22 mouse cellular contexts compared by ENCODE assay signal in genomic region chr5:145008878-145009659, GRCm38 (mm10). TPM values are rescaled to one million over a fixed set of nuclear protein-coding genes. Genes with fewer than 3 reads are reported as not detected.
"Had no signal": no experiment of that assay in that cellular context is flagged by ENCODE, and none has a peak within 500 bp of the region (broad histone marks: within the 10 kb centered on the region; RNA-seq: fewer than 3 reads in every experiment).

No protein-coding gene starts in this region.

- H3K9ac ChIP-seq: lung, embryonic 14.5 days; midbrain, embryonic 12.5 days; neural tube, embryonic 13.5 days; stomach, embryonic 15.5 days had no signal

- ATAC-seq: midbrain, embryonic 16.5 days had no signal

- H3K4me1 ChIP-seq: midbrain, embryonic 10.5 days; midbrain, embryonic 12.5 days; neural tube, embryonic 13.5 days; stomach, embryonic 15.5 days had no signal

- H3K27me3 ChIP-seq: midbrain, embryonic 12.5 days; neural tube, embryonic 13.5 days; stomach, embryonic 15.5 days had no signal

- H3K9me3 ChIP-seq: midbrain, embryonic 10.5 days; midbrain, embryonic 12.5 days; neural tube, embryonic 13.5 days; stomach, embryonic 15.5 days had no signal

- H3K4me2 ChIP-seq: lung, embryonic 14.5 days; midbrain, embryonic 12.5 days; neural tube, embryonic 13.5 days; stomach, embryonic 15.5 days had no signal

- H3K4me3 ChIP-seq: midbrain, embryonic 10.5 days; midbrain, embryonic 12.5 days; myocyte; neural tube, embryonic 13.5 days; stomach, embryonic 15.5 days had no signal

- H3K27ac ChIP-seq: midbrain, embryonic 10.5 days; midbrain, embryonic 12.5 days; neural tube, embryonic 13.5 days; stomach, embryonic 15.5 days had no signal

- H3K36me3 ChIP-seq: midbrain, embryonic 10.5 days; midbrain, embryonic 12.5 days; neural tube, embryonic 13.5 days; stomach, embryonic 15.5 days had no signal

- DNase-seq: lung, adult 18-20 months; lung, embryonic 14.5 days; lung, postnatal 10 days; lung, postnatal 4 days; midbrain, embryonic 14.5 days; right cerebral cortex, postnatal 14 days; thymus, adult 18-20 months; thymus, postnatal 14 days; thymus, postnatal 36 days had no signal

RNA-seq across cellular contexts. Expression of gene Gm4871, which starts 23.5 kb away (rescaled TPM):
- total RNA-seq: megakaryocyte, adult 5-6 weeks; megakaryocyte-erythroid progenitor cell, adult 5-6 weeks; neutrophil, adult 5-6 weeks had no signal
- polyA plus RNA-seq: lung, embryonic 14.5 days; lung, embryonic 16.5 days; midbrain, embryonic 10.5 days; midbrain, embryonic 12.5 days; midbrain, embryonic 14.5 days; midbrain, embryonic 16.5 days; myocyte; neural tube, embryonic 11.5 days; neural tube, embryonic 13.5 days; spleen, adult 2 months; stomach, embryonic 15.5 days; thymus, postnatal 0 days had no signal

RNA-seq across cellular contexts. Expression of gene 1700018F24Rik, which starts 33.7 kb away (rescaled TPM):
- total RNA-seq: megakaryocyte, adult 5-6 weeks; megakaryocyte-erythroid progenitor cell, adult 5-6 weeks; neutrophil, adult 5-6 weeks had no signal
- polyA plus RNA-seq: lung, embryonic 14.5 days; midbrain, embryonic 10.5 days; midbrain, embryonic 12.5 days; midbrain, embryonic 14.5 days; midbrain, embryonic 16.5 days; myocyte; neural tube, embryonic 11.5 days; neural tube, embryonic 13.5 days; spleen, adult 2 months; stomach, embryonic 15.5 days; thymus, postnatal 0 days had no signal
